ENCODE assay signal across 8 mouse cellular contexts in genomic region chr9:29410728-29411407, GRCm38 (mm10).
A peak's percentile ranks its signal among the peaks of the same experiment; 100 is the strongest.
DNase-seq lines count a peak whose midpoint lies in the region; ATAC-seq lines count a peak whose summit lies in the region.

No protein-coding gene starts in this region.

- H3K27me3 ChIP-seq in heart, embryonic 14.5 days (ENCODE audit: control insufficient read depth, insufficient read depth, low read length) = peaks cover 15% of the 10 kb centered on the region
- 0 out of 2 replicates have a peak, but pooled peaks cover 11% of the 10 kb centered on the region for H3K27me3 ChIP-seq in forebrain, embryonic 15.5 days
- peaks cover 11% of the 10 kb centered on the region; the same call in 1 of the 2 replicates for H3K27me3 ChIP-seq in midbrain, embryonic 11.5 days (ENCODE audit: control insufficient read depth, insufficient read depth, low read length)

- H3K4me2 ChIP-seq in heart, embryonic 14.5 days (ENCODE audit: low read length) = peak overlapping the region; percentile 96
- H3K4me2 ChIP-seq in forebrain, embryonic 15.5 days (replicated peaks) = peak overlapping the region; percentile 97
- H3K4me2 ChIP-seq in midbrain, embryonic 11.5 days = peak overlapping the region; percentile 95

- H3K4me3 ChIP-seq in heart, embryonic 14.5 days (ENCODE audit: control insufficient read depth in 1 of 2, insufficient read depth in 1 of 2, low read depth in 1 of 2, low read length in 2 of 2) = peak overlapping the region; percentile 50 to 61
- H3K4me3 ChIP-seq in forebrain, embryonic 15.5 days = peak overlapping the region; percentile 61
- H3K4me3 ChIP-seq in midbrain, embryonic 11.5 days (ENCODE audit: low read depth, low read length) = peak overlapping the region; percentile 48

- H3K27ac ChIP-seq in heart, embryonic 14.5 days (replicated peaks in 1 of 2; ENCODE audit: control insufficient read depth in 1 of 2, insufficient read depth in 1 of 2, low read depth in 2 of 2, low read length in 2 of 2) = no peak overlapping the region
- peak overlapping the region; percentile 82; the same call in 1 of the 2 replicates for H3K27ac ChIP-seq in forebrain, embryonic 15.5 days (replicated peaks)
- H3K27ac ChIP-seq in midbrain, embryonic 11.5 days (ENCODE audit: low read depth, low read length) = no peak overlapping the region

- intact Hi-C loops in heart, postnatal 25 days (cut with DNase I) = loop anchor here (2.0 kb wide), 1 partner anchor 1150 kb away; no protein-coding TSS in a partner anchor

- no peak for ATAC-seq in heart, embryonic 14.5 days (ENCODE audit: insufficient number of reproducible peaks, insufficient read depth, low FRiP score, low read depth)
- no peak for ATAC-seq in forebrain, embryonic 15.5 days (replicated peaks)
- no peak for ATAC-seq in midbrain, embryonic 11.5 days (ENCODE audit: low FRiP score)

- H3K9ac ChIP-seq in heart, embryonic 14.5 days (ENCODE audit: low read length) = peak overlapping the region; percentile 71
- H3K9ac ChIP-seq in forebrain, embryonic 15.5 days (replicated peaks) = peak overlapping the region; percentile 60
- peak overlapping the region; percentile 58; the same call in 1 of the 2 replicates for H3K9ac ChIP-seq in midbrain, embryonic 11.5 days (ENCODE audit: low read length)

- no peak for DNase-seq in heart, postnatal 25 days (ENCODE audit: low spot score)
- peak; percentile 63 to 67 for DNase-seq in cerebellum, adult 18-20 months
- DNase-seq in midbrain, embryonic 11.5 days (ENCODE audit: low spot score, missing footprints) = peak; percentile 61
- DNase-seq in B cell, adult 2 months = no peak
- no peak for DNase-seq in frontal cortex, postnatal 36 days (ENCODE audit: low spot score in 2 of 2)
- no peak for DNase-seq in adrenal gland, postnatal 25 days

- WGBS in heart, embryonic 14.5 days = 35% methylated on average over 10 of the region's 10 CpGs
- 51% methylated on average over 10 of the region's 10 CpGs for WGBS in forebrain, embryonic 15.5 days
- WGBS in midbrain, embryonic 11.5 days = 57% methylated on average over 10 of the region's 10 CpGs

- H3K9me3 ChIP-seq in heart, embryonic 14.5 days (ENCODE audit: control insufficient read depth, low read length) = no peaks in the 10 kb centered on the region
- H3K9me3 ChIP-seq in forebrain, embryonic 15.5 days = no peaks in the 10 kb centered on the region
- no peaks in the 10 kb centered on the region for H3K9me3 ChIP-seq in midbrain, embryonic 11.5 days (ENCODE audit: control insufficient read depth, low read length)

- peaks cover 4 to 8% of the 10 kb centered on the region in 2 experiments for H3K4me1 ChIP-seq in heart, embryonic 14.5 days (ENCODE audit: control insufficient read depth in 2 of 2, insufficient read depth in 2 of 2, low read length in 2 of 2)
- peaks cover 20% of the 10 kb centered on the region for H3K4me1 ChIP-seq in forebrain, embryonic 15.5 days
- H3K4me1 ChIP-seq in midbrain, embryonic 11.5 days (ENCODE audit: control insufficient read depth, insufficient read depth, low read length) = peaks cover 7% of the 10 kb centered on the region

- no peaks in the 10 kb centered on the region for H3K36me3 ChIP-seq in heart, embryonic 14.5 days (ENCODE audit: control insufficient read depth, insufficient read depth, low read length)
- H3K36me3 ChIP-seq in forebrain, embryonic 15.5 days = no peaks in the 10 kb centered on the region
- H3K36me3 ChIP-seq in midbrain, embryonic 11.5 days (ENCODE audit: control insufficient read depth, insufficient read depth, low read length) = no peaks in the 10 kb centered on the region

Comparison
In these comparisons a context has a peak if more than half of its experiments do, and no peak if none do; other contexts are left out.
1. DNase-seq: peak in cerebellum, adult 18-20 months (2 of 2) and midbrain, embryonic 11.5 days (single experiment); none in heart, postnatal 25 days (single experiment), B cell, adult 2 months (0 of 2), frontal cortex, postnatal 36 days (0 of 2) and adrenal gland, postnatal 25 days (single experiment).
2. Peak in every context shown above with its lines, with median percentiles within 50 percentile points of each other: H3K4me2 ChIP-seq, H3K4me3 ChIP-seq and H3K9ac ChIP-seq.